Mouse (Mus musculus) CD4-positive, CD25-positive, alpha-beta regulatory T cell, adult 4 months (primary cell): ENCODE data around the gene Vwa2. TPM values are rescaled to one million over a fixed set of nuclear protein-coding genes. Genes with fewer than 3 reads are reported as not detected.

Source experiments
- ATAC-seq: one replicate; pipeline ENCODE4 v1.8.0; 2017
- polyA plus RNA-seq, 2 experiments: library from polyadenylated mRNA; unstranded; fragments of 100-300 nt; shearing (Covaris generic); gene quantifications; one replicate each; pipeline ENCODE4 v1.2.1; 2017

Vwa2 gene
- polyA plus RNA-seq, 2 experiments from 2014 or later = not detected

GRCm38 (mm10) chr19:56949868-56950267 is 75.8 kb downstream of the Vwa2 start:
- ATAC-seq = no peak

DNA sequence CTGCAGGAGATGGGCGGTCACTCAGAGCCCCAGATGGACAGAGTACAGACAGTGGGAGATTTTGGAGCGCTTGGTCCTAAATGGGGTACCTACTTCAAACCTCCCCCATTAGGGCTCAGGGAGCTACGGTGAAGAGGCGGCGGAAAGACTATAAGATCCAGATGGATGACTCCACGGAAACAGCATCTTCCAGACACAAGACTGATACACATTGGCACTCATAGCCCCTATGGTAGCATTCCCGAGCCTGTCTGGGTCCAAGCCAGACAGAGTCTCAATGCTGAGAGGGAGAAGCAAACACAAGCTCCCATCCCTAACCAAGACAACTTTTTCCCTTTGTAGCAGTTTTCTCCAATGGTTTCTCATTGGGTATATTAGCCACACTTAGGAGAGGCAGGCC is 76.8 kb downstream of the Vwa2 start:
- no peak for ATAC-seq

GRCm38 (mm10) chr19:56953856-56954255 is 79.8 kb downstream of the Vwa2 start:
- ATAC-seq = no peak

- no peak for ATAC-seq
These were observed 80.8 kb downstream of the Vwa2 start for GRCm38 (mm10) chr19:56954857-56955256.

GRCm38 (mm10) chr19:56955568-56956513 is 81.8 kb downstream of the Vwa2 start:
- ATAC-seq = no peak

DNA sequence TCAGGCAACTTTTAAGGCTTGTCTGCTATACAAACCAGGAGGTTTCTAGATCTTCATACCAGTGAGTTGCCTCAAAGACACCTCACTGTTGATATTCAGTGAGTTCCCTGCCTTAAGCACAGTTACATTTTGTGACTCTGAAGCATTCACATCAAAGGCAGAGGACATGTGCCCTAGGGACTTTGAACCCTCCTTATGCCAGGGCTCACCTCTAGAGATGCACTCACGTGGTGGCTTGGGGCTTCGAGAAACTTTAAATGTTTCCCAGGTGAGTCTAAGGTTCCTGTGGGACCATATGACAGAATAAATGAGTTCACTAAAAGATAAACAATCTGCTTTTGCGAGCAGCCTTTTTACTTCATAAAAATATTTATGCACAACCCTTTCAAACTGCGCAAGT is 84.0 kb downstream of the Vwa2 start:
- no peak for ATAC-seq

- ATAC-seq = no peak
These were observed 84.6 kb downstream of the Vwa2 start for GRCm38 (mm10) chr19:56958582-56959021.

GRCm38 (mm10) chr19:56959057-56959456 is 85.0 kb downstream of the Vwa2 start:
- ATAC-seq = no peak

- no peak for ATAC-seq
These were observed 85.6 kb downstream of the Vwa2 start for GRCm38 (mm10) chr19:56959601-56960000.

Other genes with a start within 250 kb of the Vwa2 start
- gene Adrb1, start 152.1 kb upstream of the Vwa2 start, polyA plus RNA-seq = not detected
- 10 to 100 TPM; 11.1 to 13.1 TPM for gene Ccdc186, start 52.1 kb upstream of the Vwa2 start, polyA plus RNA-seq
- gene Tdrd1, start 48.0 kb upstream of the Vwa2 start, polyA plus RNA-seq = not detected
- gene Afap1l2, start 134.0 kb downstream of the Vwa2 start, polyA plus RNA-seq = not detected